Mouse (Mus musculus) adrenal gland, postnatal 14 days (tissue): ENCODE data around the gene Gm21974. TPM values are rescaled to one million over a fixed set of nuclear protein-coding genes. Genes with fewer than 3 reads are reported as not detected.
A peak's percentile ranks its signal among the peaks of the same experiment; 100 is the strongest.
"Not testable (repeated sequence)": the region's sequence is repeated elsewhere in the genome, so short reads cannot be mapped to it uniquely, and the experiment has no call there.

Experiments used
- DNase-seq: peaks from one replicate; pipeline ENCODE4 v3.0.0; 2021; ENCODE audit warnings: mixed read lengths
- total RNA-seq: library from RNA; stranded (reverse); gene quantifications from 2 replicates; pipeline ENCODE4 v1.2.3, GENCODE M21; 2021

The Gm21974 gene
- total RNA-seq, 1 experiment from 2014 or later = not detected

GRCm38 (mm10) chr7:127915293-127915692, 20.0 kb upstream of the Gm21974 start:
- DNase-seq = no peak

GRCm38 (mm10) chr7:127912938-127913337, 17.7 kb upstream of the Gm21974 start:
- DNase-seq = no peak

- peak; percentile 94 for DNase-seq
Observed at GRCm38 (mm10) chr7:127912190-127912871, 17.1 kb upstream of the Gm21974 start, which contains the start of gene Kat8. Gene Kat8, plus strand, starts transcription at chr7:127912516.

GRCm38 (mm10) chr7:127908656-127909055, 13.4 kb upstream of the Gm21974 start:
- DNase-seq = peak; percentile 64

DNA sequence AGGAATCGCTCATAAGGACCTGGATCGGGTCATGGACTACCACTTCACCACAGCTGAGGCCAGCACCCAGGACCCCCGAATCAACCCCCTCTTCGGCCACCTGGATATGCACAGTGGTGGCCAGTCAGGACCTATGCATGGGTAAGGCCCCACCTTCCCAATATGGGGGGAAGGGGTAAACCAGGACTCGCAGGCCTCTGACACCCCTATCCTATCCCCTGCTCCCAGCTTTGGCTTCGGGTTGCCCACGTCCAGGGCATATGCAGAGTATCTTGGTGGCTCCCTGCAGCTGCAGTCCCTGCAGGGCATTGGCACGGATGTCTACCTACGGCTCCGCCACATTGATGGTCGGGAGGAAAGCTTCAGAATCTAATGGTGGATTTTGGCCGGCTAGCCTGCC, 12.7 kb upstream of the Gm21974 start:
- no peak for DNase-seq

DNA sequence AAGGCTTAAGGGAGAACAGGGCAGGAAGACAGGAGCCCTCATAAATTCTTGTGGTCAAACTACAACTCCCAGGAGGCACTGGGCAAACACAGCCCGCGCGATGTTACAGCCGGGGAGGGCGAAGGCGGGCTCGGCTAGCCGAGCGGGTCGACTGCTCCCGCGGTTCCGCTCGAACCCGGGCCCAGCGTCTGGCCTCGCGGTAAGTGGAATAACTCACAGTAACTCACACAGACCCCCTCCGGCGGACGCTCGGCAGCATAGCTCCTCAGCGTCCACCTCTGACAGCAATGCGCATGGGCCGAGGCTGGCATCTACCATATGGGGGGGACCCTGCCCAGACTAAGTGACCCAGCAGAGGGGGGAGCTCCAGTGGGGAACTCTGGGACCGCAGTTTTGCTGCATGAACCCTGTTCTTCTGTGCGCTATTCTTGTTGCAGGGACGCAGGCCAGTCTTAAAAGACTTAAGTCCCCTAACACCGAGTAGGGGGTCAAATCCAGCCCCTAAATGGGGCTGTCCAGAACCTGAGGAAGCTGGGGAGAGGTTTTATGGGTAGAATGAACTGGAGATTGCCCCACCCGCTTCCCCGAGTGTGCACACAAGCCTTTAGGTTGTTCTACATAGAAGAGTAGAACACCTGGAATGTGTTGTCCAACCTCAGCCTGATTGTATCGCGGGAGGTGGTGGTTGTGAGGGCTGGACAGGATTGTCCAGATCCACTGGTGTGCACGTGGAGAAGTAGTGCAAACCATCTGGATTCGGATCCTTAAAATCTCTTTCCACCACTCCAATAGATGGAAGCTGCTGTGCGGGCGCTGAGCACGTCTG, 8.9 kb upstream of the Gm21974 start, which contains the start of gene Bckdk:
Gene Bckdk (plus strand): TSS at position 112 of the 826 bp plus-strand sequence.
- DNase-seq = peak; percentile 91

- DNase-seq = no peak
Observed at GRCm38 (mm10) chr7:127901772-127902171, 6.5 kb upstream of the Gm21974 start.

- no peak for DNase-seq
Observed at GRCm38 (mm10) chr7:127899997-127900396, 4.7 kb upstream of the Gm21974 start.

DNA sequence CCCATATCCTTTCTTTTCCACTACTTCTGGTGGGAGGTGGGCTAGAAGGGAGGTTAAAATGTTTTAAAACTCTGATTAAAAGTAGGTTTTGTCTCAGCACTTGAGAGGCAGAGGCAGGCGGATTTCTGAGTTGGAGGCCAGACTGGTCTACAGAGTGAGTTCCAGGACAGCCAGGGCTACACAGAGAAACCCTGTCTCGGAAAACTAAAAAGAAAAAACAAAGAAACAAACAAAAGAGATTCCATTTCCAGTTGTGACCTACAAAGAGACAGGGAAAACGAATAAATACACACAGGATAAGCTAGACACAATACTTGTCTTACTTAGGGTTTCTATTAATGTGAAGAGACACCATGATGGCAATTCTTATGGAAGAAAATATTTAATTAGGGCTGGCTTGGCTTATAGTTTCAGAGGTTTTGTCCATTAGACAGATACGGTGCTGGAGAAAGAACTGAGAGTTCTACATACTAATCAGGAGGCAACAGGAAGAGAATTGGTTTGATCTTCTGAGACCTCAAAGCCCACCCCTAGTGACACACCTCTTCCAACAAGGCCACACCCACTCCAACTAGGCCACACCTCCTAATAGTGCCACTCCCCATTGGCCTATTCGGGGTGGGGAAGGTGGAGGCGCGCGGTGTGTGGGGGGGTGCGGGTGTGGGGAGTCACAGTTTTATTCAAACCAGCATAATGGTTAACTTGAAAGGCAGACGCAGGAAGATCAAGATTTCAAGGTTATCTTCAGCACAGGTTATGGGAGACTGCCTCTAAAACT, 3.1 kb upstream of the Gm21974 start:
- DNase-seq = no peak

DNA sequence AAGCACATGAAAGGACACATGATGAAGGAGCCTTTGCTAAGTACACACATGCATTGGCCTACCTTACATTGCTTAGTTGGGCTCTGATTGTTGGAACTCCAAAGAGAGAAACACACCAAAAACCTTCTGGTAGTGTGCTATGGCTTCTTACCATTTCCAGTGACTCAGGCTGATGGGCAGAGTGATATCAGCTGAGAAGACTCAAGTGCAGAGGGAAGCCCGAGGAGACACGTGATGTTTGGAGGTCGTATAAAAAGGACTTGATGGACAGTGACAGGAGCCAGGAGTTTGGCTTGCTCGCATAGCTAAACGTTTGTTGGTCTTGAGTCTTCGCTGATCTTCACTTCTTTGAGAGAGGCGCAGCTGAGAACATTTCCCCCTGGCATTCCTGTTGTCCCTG, 2.3 kb upstream of the Gm21974 start:
- DNase-seq = no peak

- DNase-seq = peak; percentile 81
Observed at GRCm38 (mm10) chr7:127896384-127896783, 1.1 kb upstream of the Gm21974 start.

- DNase-seq = not testable (repeated sequence)
Observed at GRCm38 (mm10) chr7:127895891-127896290, 637 bp upstream of the Gm21974 start.

- DNase-seq = no peak
Observed at GRCm38 (mm10) chr7:127894480-127894879, 774 bp downstream of the Gm21974 start.

- DNase-seq = no peak
Observed at GRCm38 (mm10) chr7:127890798-127891197, 4.5 kb downstream of the Gm21974 start, which contains the start of gene Prss53. Gene Prss53, minus strand, starts transcription at chr7:127890970.

- DNase-seq = no peak
Observed at GRCm38 (mm10) chr7:127888821-127889220, 6.4 kb downstream of the Gm21974 start.

DNA sequence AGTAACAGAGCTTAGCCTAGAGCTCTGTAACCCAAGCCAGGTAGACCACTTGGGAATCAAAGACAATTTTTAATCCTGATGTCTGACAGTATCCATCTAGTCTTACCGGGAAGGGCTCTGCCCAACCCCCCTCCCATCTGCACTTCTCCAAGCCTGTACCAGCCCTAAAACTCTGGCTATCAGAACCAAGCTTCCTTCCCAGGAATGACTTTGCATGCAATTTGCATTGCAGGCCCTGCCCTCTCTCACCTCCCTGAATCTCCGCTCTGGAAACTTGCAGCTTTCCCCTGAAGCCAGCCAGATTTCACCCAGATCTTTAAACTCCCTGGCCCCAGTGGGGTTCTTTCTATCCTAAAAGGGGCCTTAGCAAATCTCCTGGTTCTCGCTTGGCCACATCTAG, 7.5 kb downstream of the Gm21974 start:
- no peak for DNase-seq

GRCm38 (mm10) chr7:127887191-127887590, 8.1 kb downstream of the Gm21974 start:
- no peak for DNase-seq

DNA sequence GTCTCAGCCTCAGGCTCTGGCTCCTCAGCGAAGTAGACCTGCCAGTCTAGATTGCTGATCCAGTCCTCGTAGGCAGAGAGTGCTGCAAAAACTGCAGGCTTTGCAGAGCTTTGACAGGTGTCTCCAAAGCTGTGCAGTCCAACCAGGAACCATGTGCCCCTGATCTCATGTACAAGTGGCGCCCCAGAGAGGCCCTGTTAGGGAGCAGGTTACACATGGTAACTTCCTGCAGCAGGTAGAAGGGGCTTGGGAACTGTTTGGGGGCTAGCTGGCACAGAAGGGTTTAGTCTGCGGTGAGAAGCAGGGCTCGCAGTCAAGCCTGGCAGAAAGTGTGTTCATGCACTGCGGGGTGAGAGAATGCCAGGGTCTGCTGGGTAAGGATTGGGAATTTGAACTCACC, 8.7 kb downstream of the Gm21974 start:
- DNase-seq = no peak

DNA sequence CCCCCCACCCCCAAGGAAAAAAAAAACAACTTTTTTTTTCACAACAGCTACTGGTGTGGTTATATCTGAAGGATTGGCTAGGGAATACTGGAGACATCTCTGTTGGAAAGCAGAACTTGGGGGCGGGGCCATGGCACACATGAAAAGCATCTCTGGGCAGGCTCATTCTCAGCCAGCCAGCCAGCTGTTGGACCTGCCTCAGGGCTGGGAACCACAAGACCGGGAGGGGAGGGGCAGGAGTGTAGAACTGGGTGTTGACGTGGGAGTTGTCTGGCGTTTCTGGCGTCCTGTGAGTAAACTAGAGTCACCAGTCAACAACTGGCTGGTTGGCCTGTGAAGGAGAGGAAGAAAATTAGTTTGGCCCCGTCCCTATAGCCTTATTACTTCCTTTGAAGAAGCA, 9.3 kb downstream of the Gm21974 start:
- peak; percentile 52 for DNase-seq

- DNase-seq = no peak
Observed at GRCm38 (mm10) chr7:127880431-127880830, 14.8 kb downstream of the Gm21974 start.

- DNase-seq = no peak
Observed at GRCm38 (mm10) chr7:127879301-127879700, 16.0 kb downstream of the Gm21974 start.
